Mouse (Mus musculus) cerebellum, adult 2 months (tissue): Measurements from ENCODE around the gene 4921524J17Rik.

Experiments
- CTCF ChIP-seq: fragments of 200-500 bp; IDR thresholded peaks from 2 replicates; pipeline ENCODE4 v1.5.1; 2011; ENCODE audit warnings: low read depth, mild to moderate bottlenecking, control low read depth, low read length, moderate library complexity, borderline replicate concordance; ENCODE audit not compliant: insufficient read depth
- POLR2A ChIP-seq: fragments of 200-500 bp; IDR thresholded peaks from 2 replicates; pipeline ENCODE4 v1.6.1; 2011; ENCODE audit warnings: low read length, control low read depth, borderline replicate concordance; ENCODE audit not compliant: insufficient read depth

- no peak for TF ChIP-seq CTCF
- no peak for TF ChIP-seq POLR2A
Measured at GRCm38 (mm10) chr8:85408526-85408925, 24.1 kb downstream of the 4921524J17Rik start.
